Mouse (Mus musculus) G1E (cell line): Measurements from ENCODE around the gene Zbtb22. TPM values are rescaled to one million over a fixed set of nuclear protein-coding genes. Genes with fewer than 3 reads are reported as not detected.
A peak's percentile ranks its signal among the peaks of the same experiment; 100 is the strongest.

Source experiments
- ATAC-seq: 2 replicates; pipeline ENCODE4 v1.8.0; 2016; ENCODE audit warnings: mild to moderate bottlenecking; ENCODE audit not compliant: insufficient number of reproducible peaks, poor library complexity, low FRiP score, severe bottlenecking; ENCODE audit errors: extremely low read depth
- DNase-seq: peaks from one replicate; pipeline ENCODE4 v3.0.0; 2012; ENCODE audit warnings: low spot score
- H3K27me3 ChIP-seq: 2 replicates; pipeline ENCODE4 v1.6.1; 2012; ENCODE audit warnings: mild to moderate bottlenecking, low read length, inconsistent platforms; ENCODE audit not compliant: insufficient read depth
- H3K36me3 ChIP-seq: replicated peaks from 2 replicates; pipeline ENCODE3; 2012; ENCODE audit warnings: mild to moderate bottlenecking, inconsistent platforms
- H3K4me1 ChIP-seq: 2 replicates; pipeline ENCODE4 v1.6.1; 2012; ENCODE audit warnings: low read depth, low read length, inconsistent platforms, mixed read lengths; ENCODE audit not compliant: insufficient read depth
- H3K4me3 ChIP-seq: 2 replicates; pipeline ENCODE4 v1.5.1; 2012; ENCODE audit warnings: low read depth, mild to moderate bottlenecking, inconsistent platforms, low read length, moderate library complexity, mixed read lengths
- H3K9me3 ChIP-seq: replicated peaks from 2 replicates; pipeline ENCODE4 v1.6.1; 2012; ENCODE audit warnings: inconsistent platforms
- CTCF ChIP-seq: IDR thresholded peaks from 2 replicates; pipeline ENCODE4 v1.5.1; 2012; ENCODE audit warnings: low read depth, low read length, inconsistent platforms, mixed read lengths
- GATA1 ChIP-seq: IDR thresholded peaks from 2 replicates; pipeline ENCODE4 v1.6.1; 2012; ENCODE audit warnings: borderline replicate concordance, low read length, inconsistent platforms, mixed read lengths
- GATA2 ChIP-seq: IDR thresholded peaks from 2 replicates; pipeline ENCODE4 v1.6.1; 2012; ENCODE audit warnings: low read depth, low read length, inconsistent platforms, borderline replicate concordance
- POLR2AphosphoS5 ChIP-seq: IDR thresholded peaks from 2 replicates; pipeline ENCODE4 v1.6.1; 2012; ENCODE audit warnings: low read depth, low read length, inconsistent platforms; ENCODE audit not compliant: insufficient replicate concordance
- TAL1 ChIP-seq: conservative IDR thresholded peaks from 2 replicates; pipeline ENCODE4 v1.6.1; 2012; ENCODE audit warnings: low read depth, low read length, inconsistent platforms, mixed read lengths
- polyA plus RNA-seq: library from polyadenylated mRNA; stranded (reverse); fragments of >175 nt; gene quantifications from 2 replicates; pipeline ENCODE4 v1.2.3, GENCODE M21; 2012
- total RNA-seq, 2 experiments: library from RNA; stranded (forward) in 1 of 2; stranded (reverse) in 1 of 2; fragments of 200-1000 nt in 1 of 2; fragments of >200 nt in 1 of 2; fragmentation: Nextera tagmentation in 1 of 2; gene quantifications; 2 replicates each; pipeline ENCODE4 v1.2.3; 2014 to 2017

Gene Zbtb22
- total and polyA plus RNA-seq, 3 experiments: 15.8 to 42.1 (median 19.7) TPM

- ATAC-seq (no peak), DNase-seq (no peak)
- peak overlapping the region; percentile 92; the same call in 1 of the 2 replicates for H3K4me3 ChIP-seq
- peaks cover 66% of the 10 kb centered on the region for H3K36me3 ChIP-seq
- no peak for TF ChIP-seq CTCF
- TF ChIP-seq TAL1: no peak
- TF ChIP-seq POLR2AphosphoS5: no peak
- TF ChIP-seq GATA2: no peak
- no peak for TF ChIP-seq GATA1
- peaks cover 83% of the 10 kb centered on the region for H3K4me1 ChIP-seq
- H3K27me3 ChIP-seq: no peaks in the 10 kb centered on the region
- peaks cover 19% of the 10 kb centered on the region for H3K9me3 ChIP-seq
Measured at GRCm38 (mm10) chr17:33917656-33918292, 2.1 kb downstream of the Zbtb22 start.

- Histone ChIP-seq H3K4me3 (peak overlapping the region; percentile 92), H3K4me1 (peaks cover 79% of the 10 kb centered on the region), H3K27me3 (no peaks in the 10 kb centered on the region), H3K36me3 (peaks cover 64% of the 10 kb centered on the region), H3K9me3 (peaks cover 19% of the 10 kb centered on the region)
- DNase-seq: peak; percentile 48
- TF ChIP-seq CTCF: no peak
- TF ChIP-seq GATA2: no peak
- TF ChIP-seq POLR2AphosphoS5: no peak
- TF ChIP-seq GATA1: no peak
- TF ChIP-seq TAL1: no peak
- no peak for ATAC-seq
Measured at GRCm38 (mm10) chr17:33918293-33919203, 2.8 kb downstream of the Zbtb22 start.

- no peaks in the 10 kb centered on the region for H3K27me3 ChIP-seq
- H3K4me1 ChIP-seq: peaks cover 77% of the 10 kb centered on the region
- DNase-seq (peak; percentile 66), ATAC-seq (peak; percentile 46)
- peak overlapping the region; percentile 92 for H3K4me3 ChIP-seq
- peaks cover 62% of the 10 kb centered on the region for H3K36me3 ChIP-seq
- TF ChIP-seq GATA2 (no peak), POLR2AphosphoS5 (no peak), TAL1 (no peak), CTCF (no peak), GATA1 (no peak)
- peaks cover 19% of the 10 kb centered on the region for H3K9me3 ChIP-seq
Measured at GRCm38 (mm10) chr17:33919351-33920281, 3.9 kb downstream of the Zbtb22 start.

- peak; percentile 62 for DNase-seq
- no peak for TF ChIP-seq GATA1
- TF ChIP-seq CTCF: peak; percentile 79
- ATAC-seq: no peak
- no peaks in the 10 kb centered on the region for H3K27me3 ChIP-seq
- peaks cover 79% of the 10 kb centered on the region for H3K4me1 ChIP-seq
- peaks cover 62% of the 10 kb centered on the region for H3K36me3 ChIP-seq
- H3K4me3 ChIP-seq: peak overlapping the region; percentile 92
- peaks cover 19% of the 10 kb centered on the region for H3K9me3 ChIP-seq
Measured at GRCm38 (mm10) chr17:33920282-33921097, 4.8 kb downstream of the Zbtb22 start.

- H3K36me3 ChIP-seq: peaks cover 71% of the 10 kb centered on the region
- no peak for TF ChIP-seq CTCF
- TF ChIP-seq POLR2AphosphoS5: no peak
- no peak for TF ChIP-seq GATA2
- H3K4me1 ChIP-seq: peaks cover 87% of the 10 kb centered on the region
- no peaks in the 10 kb centered on the region for H3K27me3 ChIP-seq
- H3K4me3 ChIP-seq: no peak overlapping the region
- no peak for DNase-seq
- no peak for ATAC-seq
- H3K9me3 ChIP-seq: peaks cover 19% of the 10 kb centered on the region
Measured at GRCm38 (mm10) chr17:33921361-33921760, 5.7 kb downstream of the Zbtb22 start.
